Mouse (Mus musculus): ENCODE data around the gene Acot6. TPM values are rescaled to one million over a fixed set of nuclear protein-coding genes. Genes with fewer than 3 reads are reported as not detected.
"Not testable (repeated sequence)": the region's sequence is repeated elsewhere in the genome, so short reads cannot be mapped to it uniquely, and the experiment has no call there.

Acot6 gene
- 1.5 and 1.8 TPM in 2 replicates for polyA plus RNA-seq (2015; fragmentation: Nextera tagmentation; extraction: Ambion mirVana)

DNA sequence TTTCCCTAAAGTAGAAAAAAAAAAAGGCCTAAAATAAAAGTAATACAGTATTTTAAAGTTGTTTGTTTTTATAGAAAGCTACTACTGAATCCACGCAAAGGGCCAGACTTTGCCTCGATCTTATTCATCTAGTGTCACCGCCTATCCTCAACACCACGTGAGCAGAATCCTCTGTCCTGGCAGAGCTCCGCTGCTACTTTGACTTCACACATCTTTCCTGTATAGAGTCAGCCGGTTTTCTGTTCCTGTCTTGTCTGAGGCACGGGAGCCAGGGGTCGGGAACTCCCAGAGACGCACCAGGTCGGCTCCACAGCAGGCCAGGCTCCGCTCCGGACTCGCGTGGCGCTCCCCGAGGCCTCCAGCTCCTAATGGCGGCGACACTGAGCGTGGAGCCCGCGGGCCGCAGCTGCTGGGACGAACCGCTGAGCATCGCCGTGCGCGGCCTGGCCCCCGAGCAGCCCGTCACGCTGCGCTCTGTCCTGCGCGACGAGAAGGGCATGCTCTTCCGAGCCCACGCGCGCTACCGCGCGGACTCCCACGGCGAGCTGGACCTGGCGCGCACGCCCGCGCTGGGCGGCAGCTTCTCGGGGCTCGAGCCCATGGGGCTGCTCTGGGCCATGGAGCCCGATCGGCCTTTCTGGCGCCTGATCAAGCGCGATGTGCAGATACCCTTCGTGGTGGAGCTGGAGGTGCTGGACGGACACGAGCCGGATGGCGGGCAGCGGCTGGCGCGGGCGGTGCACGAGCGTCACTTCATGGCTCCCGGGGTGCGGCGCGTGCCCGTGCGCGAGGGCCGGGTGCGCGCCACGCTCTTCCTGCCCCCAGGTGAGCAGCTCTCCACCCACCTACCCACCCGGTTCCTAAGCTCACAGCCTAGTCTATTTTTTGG is at the start of gene Acot6:
TSS of gene Acot6 (plus strand) at position 51 of the 889 bp plus-strand sequence.
- not testable (repeated sequence) for H3K27ac ChIP-seq; H3K36me3 ChIP-seq; H3K9me3 ChIP-seq (replicated peaks); H3K4me1 ChIP-seq; H3K27me3 ChIP-seq
- peak; percentile 86 for ATAC-seq (replicated peaks; ENCODE audit: low FRiP score)
- Histone ChIP-seq H3K4me2 (peak within 1 kb of the TSS; percentile 92), H3K4me3 (replicated peaks) (peak within 1 kb of the TSS; percentile 57), H3K9ac (peak within 1 kb of the TSS; percentile 53)
- under 1% methylated on average over 80 of the region's 80 CpGs for WGBS

DNA sequence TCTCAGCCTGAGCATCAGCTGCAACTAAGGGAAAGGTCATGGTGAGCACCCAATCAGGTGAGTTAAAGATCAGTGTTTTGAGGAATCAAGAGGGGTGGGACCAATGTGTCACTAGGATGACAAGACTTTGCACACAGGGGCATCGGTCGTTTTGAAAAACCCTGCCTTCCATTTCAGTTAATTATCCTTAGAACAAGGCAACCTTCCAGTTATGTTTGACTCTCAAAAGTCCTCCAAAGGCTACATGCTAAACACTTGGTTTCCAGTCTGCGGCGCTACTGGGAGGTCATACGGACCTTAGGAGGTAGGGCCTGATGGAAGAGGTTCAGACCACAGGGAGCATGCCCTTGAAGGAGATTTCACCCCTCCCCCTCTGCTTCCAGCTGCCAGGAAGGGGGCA is 49.7 kb upstream of the Acot6 start:
- H3K4me1 ChIP-seq; H3K4me2 ChIP-seq; H3K4me3 ChIP-seq (replicated peaks); H3K27ac ChIP-seq; H3K9ac ChIP-seq; H3K9me3 ChIP-seq (replicated peaks); H3K36me3 ChIP-seq; ATAC-seq (replicated peaks; ENCODE audit: low FRiP score): not testable (repeated sequence)
- 87% methylated on average over 5 of the region's 5 CpGs for WGBS
- H3K27me3 ChIP-seq: peaks cover 30% of the 10 kb centered on the region

DNA sequence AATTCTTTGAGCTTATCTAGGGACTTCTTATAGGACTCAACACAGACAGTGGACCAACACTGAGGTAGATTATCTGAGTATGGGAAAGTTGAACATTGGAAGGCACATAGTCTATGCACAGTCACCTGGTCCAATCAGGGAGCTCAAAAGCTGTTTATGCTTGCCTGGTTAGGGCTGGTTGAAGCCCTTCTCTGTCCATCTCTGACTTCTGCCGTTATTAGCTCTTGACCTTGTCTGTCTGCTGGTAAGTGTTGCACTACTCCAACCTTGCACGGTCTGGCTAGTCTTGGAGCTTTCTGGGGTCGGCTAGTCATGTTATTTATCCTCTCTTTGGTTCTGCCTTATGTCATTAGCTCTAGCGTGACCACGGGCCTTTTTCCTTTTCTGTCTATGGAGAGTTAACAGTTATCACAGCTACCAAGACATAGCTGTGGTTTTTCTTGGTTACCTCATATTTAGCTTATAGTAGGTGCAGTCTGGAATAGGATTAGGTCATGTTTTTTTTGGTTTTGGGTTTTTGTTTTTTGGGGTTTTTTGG is 48.4 kb upstream of the Acot6 start, which contains the start of gene Acot3:
TSS of gene Acot3 (plus strand) at position 208 of the 538 bp plus-strand sequence.
- no peak within 1 kb of the TSS for H3K9ac ChIP-seq
- H3K27ac ChIP-seq: no peak within 1 kb of the TSS
- peak within 1 kb of the TSS; percentile 94 for H3K4me2 ChIP-seq
- peaks cover 9% of the 10 kb centered on the region for H3K9me3 ChIP-seq (replicated peaks)
- H3K36me3 ChIP-seq: no peaks in the 10 kb centered on the region
- ATAC-seq (replicated peaks; ENCODE audit: low FRiP score): no peak
- peak within 1 kb of the TSS; percentile 51 for H3K4me3 ChIP-seq (replicated peaks)
- WGBS: 73% methylated on average over 5 of the region's 5 CpGs
- peaks cover 30% of the 10 kb centered on the region for H3K27me3 ChIP-seq
- H3K4me1 ChIP-seq: peaks cover 10% of the 10 kb centered on the region

GRCm38 (mm10) chr12:84052609-84053008 is 47.8 kb upstream of the Acot6 start:
- Histone ChIP-seq H3K4me2 (peak overlapping the region; percentile 94; the same call in 1 of the 2 replicates), H3K27me3 (peaks cover 30% of the 10 kb centered on the region), H3K27ac (no peak overlapping the region), H3K36me3 (no peaks in the 10 kb centered on the region), H3K4me3 (replicated peaks) (0 out of 2 replicates have a peak overlapping the region, but pooled peaks have one; percentile 3), H3K9me3 (replicated peaks) (peaks cover 9% of the 10 kb centered on the region), H3K9ac (no peak overlapping the region), H3K4me1 (peaks cover 10% of the 10 kb centered on the region)
- 89% methylated on average over 7 of the region's 7 CpGs for WGBS
- ATAC-seq (replicated peaks; ENCODE audit: low FRiP score): no peak

DNA sequence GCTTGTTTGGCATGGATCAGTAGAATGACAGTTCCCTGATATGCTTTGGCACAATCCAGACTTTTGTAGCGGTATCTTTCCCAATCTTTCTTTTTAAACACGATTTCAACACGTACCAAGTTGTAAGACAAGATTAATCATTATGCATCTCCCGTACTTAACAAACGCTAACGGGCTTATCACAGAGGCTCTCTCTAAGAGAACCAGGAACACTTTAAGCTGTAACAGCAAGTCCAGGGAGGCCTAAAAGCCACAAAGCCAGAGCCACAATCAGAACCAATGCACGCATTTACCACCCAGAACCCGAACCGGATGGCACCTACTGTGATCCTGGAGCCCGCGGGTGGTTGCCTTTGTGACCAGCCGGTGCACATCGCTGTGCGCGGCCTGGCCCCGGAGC is 47.3 kb upstream of the Acot6 start:
- Histone ChIP-seq H3K36me3 (no peaks in the 10 kb centered on the region), H3K4me2 (peak overlapping the region; percentile 94), H3K9ac (peak overlapping the region; percentile 41), H3K27ac (no peak overlapping the region), H3K27me3 (peaks cover 30% of the 10 kb centered on the region), H3K9me3 (replicated peaks) (peaks cover 7% of the 10 kb centered on the region), H3K4me3 (replicated peaks) (peak overlapping the region; percentile 51), H3K4me1 (peaks cover 10% of the 10 kb centered on the region)
- 16% methylated on average over 16 of the region's 16 CpGs for WGBS
- ATAC-seq (replicated peaks; ENCODE audit: low FRiP score): no peak

GRCm38 (mm10) chr12:84053679-84054391 is 46.6 kb upstream of the Acot6 start:
- H3K9ac ChIP-seq: peak overlapping the region; percentile 41
- H3K27me3 ChIP-seq: peaks cover 30% of the 10 kb centered on the region
- H3K36me3 ChIP-seq: no peaks in the 10 kb centered on the region
- H3K4me2 ChIP-seq: peak overlapping the region; percentile 94
- WGBS: 4% methylated on average over 28 of the region's 46 CpGs
- 0 out of 2 replicates have a peak, but pooled peaks cover under 1% of the 10 kb centered on the region for H3K9me3 ChIP-seq (replicated peaks)
- ATAC-seq (replicated peaks; ENCODE audit: low FRiP score): peak; percentile 29; the same call in 1 of the 2 replicates
- H3K27ac ChIP-seq: no peak overlapping the region
- H3K4me1 ChIP-seq: peaks cover 10% of the 10 kb centered on the region
- H3K4me3 ChIP-seq (replicated peaks): peak overlapping the region; percentile 51

DNA sequence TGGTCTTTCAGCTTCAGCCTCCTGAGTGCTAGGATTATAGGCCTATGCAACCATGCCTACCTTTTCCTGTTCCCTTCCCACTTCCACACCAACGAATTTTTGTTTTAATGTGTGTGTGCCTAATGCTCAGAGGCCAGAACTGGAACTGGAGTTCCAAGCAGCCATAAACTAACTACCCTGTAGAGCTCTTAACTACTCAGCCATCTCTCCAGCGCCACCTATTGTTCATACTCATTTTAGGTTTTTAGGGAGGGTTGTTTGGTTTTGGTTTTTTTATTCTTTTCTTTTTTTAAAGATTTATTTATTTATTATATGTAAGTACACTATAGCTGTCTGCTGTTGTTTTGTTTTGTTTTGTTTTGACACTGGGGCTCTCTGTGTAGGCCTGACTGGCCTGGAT is 39.5 kb upstream of the Acot6 start:
- Histone ChIP-seq H3K36me3 (no peaks in the 10 kb centered on the region), H3K27me3 (peaks cover 3% of the 10 kb centered on the region; the same call in 1 of the 2 replicates), H3K9ac (no peak overlapping the region), H3K4me3 (replicated peaks) (no peak overlapping the region), H3K4me1 (no peaks in the 10 kb centered on the region), H3K4me2 (no peak overlapping the region), H3K9me3 (replicated peaks) (no peaks in the 10 kb centered on the region), H3K27ac (no peak overlapping the region)
- 35% methylated on average over 2 of the region's 2 CpGs for WGBS
- ATAC-seq (replicated peaks; ENCODE audit: low FRiP score): no peak

GRCm38 (mm10) chr12:84062336-84062735 is 38.1 kb upstream of the Acot6 start:
- H3K27ac ChIP-seq: no peak overlapping the region
- ATAC-seq (replicated peaks; ENCODE audit: low FRiP score): no peak
- no peaks in the 10 kb centered on the region for H3K4me1 ChIP-seq
- WGBS: 94% methylated on average over 20 of the region's 20 CpGs
- no peaks in the 10 kb centered on the region for H3K36me3 ChIP-seq
- peaks cover 12% of the 10 kb centered on the region for H3K27me3 ChIP-seq
- H3K9me3 ChIP-seq (replicated peaks): no peaks in the 10 kb centered on the region
- H3K4me2 ChIP-seq: no peak overlapping the region
- no peak overlapping the region for H3K9ac ChIP-seq
- no peak overlapping the region for H3K4me3 ChIP-seq (replicated peaks)

GRCm38 (mm10) chr12:84063228-84063627 is 37.2 kb upstream of the Acot6 start:
- Histone ChIP-seq H3K4me2 (no peak overlapping the region), H3K36me3 (no peaks in the 10 kb centered on the region), H3K4me1 (no peaks in the 10 kb centered on the region), H3K27ac (no peak overlapping the region), H3K27me3 (peaks cover 21% of the 10 kb centered on the region), H3K9ac (no peak overlapping the region), H3K9me3 (replicated peaks) (no peaks in the 10 kb centered on the region), H3K4me3 (replicated peaks) (no peak overlapping the region)
- no peak for ATAC-seq (replicated peaks; ENCODE audit: low FRiP score)
- WGBS: 76% methylated on average over 5 of the region's 5 CpGs

GRCm38 (mm10) chr12:84063833-84064232 is 36.6 kb upstream of the Acot6 start:
- Histone ChIP-seq H3K4me2 (no peak overlapping the region), H3K27me3 (peaks cover 27% of the 10 kb centered on the region), H3K4me3 (replicated peaks) (no peak overlapping the region), H3K9me3 (replicated peaks) (no peaks in the 10 kb centered on the region), H3K4me1 (no peaks in the 10 kb centered on the region), H3K9ac (no peak overlapping the region), H3K36me3 (no peaks in the 10 kb centered on the region), H3K27ac (no peak overlapping the region)
- no peak for ATAC-seq (replicated peaks; ENCODE audit: low FRiP score)
- 85% methylated on average over 2 of the region's 2 CpGs for WGBS

DNA sequence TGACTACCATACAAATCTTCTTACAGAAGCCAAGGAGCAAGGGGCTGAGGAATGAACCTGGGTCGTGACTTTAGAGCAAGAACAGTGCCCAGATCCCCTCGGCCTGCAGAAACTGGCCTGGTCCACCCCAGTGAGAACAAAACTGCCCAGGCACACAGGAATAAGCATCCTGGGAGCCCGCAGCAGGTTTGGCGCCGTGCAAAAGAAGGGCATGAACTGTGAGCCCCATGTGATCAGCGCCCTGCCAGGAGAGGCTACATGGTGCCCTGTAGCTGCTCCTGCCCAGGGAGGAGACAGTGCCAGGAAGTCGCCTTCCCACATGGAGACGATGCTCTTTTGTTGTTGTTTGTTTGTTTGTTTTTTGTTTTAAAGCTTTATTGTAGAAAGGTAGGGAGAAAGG is 35.8 kb upstream of the Acot6 start:
- WGBS: 74% methylated on average over 8 of the region's 8 CpGs
- Histone ChIP-seq H3K4me2 (no peak overlapping the region), H3K4me3 (replicated peaks) (no peak overlapping the region), H3K9ac (no peak overlapping the region), H3K36me3 (no peaks in the 10 kb centered on the region), H3K4me1 (peaks cover 7% of the 10 kb centered on the region), H3K27me3 (peaks cover 33% of the 10 kb centered on the region), H3K9me3 (replicated peaks) (no peaks in the 10 kb centered on the region), H3K27ac (no peak overlapping the region)
- ATAC-seq (replicated peaks; ENCODE audit: low FRiP score): no peak

- Histone ChIP-seq H3K27ac (no peak overlapping the region), H3K9ac (no peak overlapping the region), H3K4me2 (no peak overlapping the region), H3K27me3 (peaks cover 48% of the 10 kb centered on the region), H3K4me1 (peaks cover 10% of the 10 kb centered on the region), H3K9me3 (replicated peaks) (no peaks in the 10 kb centered on the region), H3K36me3 (no peaks in the 10 kb centered on the region), H3K4me3 (replicated peaks) (no peak overlapping the region)
- WGBS: 82% methylated on average over 4 of the region's 4 CpGs
- ATAC-seq (replicated peaks; ENCODE audit: low FRiP score): no peak
Observed at GRCm38 (mm10) chr12:84067752-84068151, 32.7 kb upstream of the Acot6 start.

Data from kidney, embryonic 15.5 days (tissue).